Mouse (Mus musculus) cerebellum, adult 2 months (tissue): ENCODE data around the gene Emg1. TPM values are rescaled to one million over a fixed set of nuclear protein-coding genes. Genes with fewer than 3 reads are reported as not detected.

ENCODE experiments used
- DNase-seq, 2 experiments: peaks; one replicate each; pipeline ENCODE4 v3.0.0; 2021
- H3K27ac ChIP-seq: fragments of 200-500 bp; 2 replicates; pipeline ENCODE4 v1.5.1; 2012; ENCODE audit warnings: low read length, control low read depth, inconsistent platforms; ENCODE audit not compliant: insufficient read depth
- H3K27me3 ChIP-seq: fragments of 200-500 bp; 2 replicates; pipeline ENCODE4 v1.6.1; 2012; ENCODE audit warnings: inconsistent platforms, mild to moderate bottlenecking, low read length, moderate library complexity; ENCODE audit not compliant: control insufficient read depth, insufficient read depth
- H3K4me1 ChIP-seq: fragments of 200-500 bp; 2 replicates; pipeline ENCODE4 v1.6.1; 2011; ENCODE audit warnings: low read length; ENCODE audit not compliant: control insufficient read depth, insufficient read depth
- H3K4me3 ChIP-seq: fragments of 200-500 bp; replicated peaks from 2 replicates; pipeline ENCODE3; 2011; ENCODE audit warnings: mild to moderate bottlenecking, low read depth, low read length, control low read depth; ENCODE audit not compliant: insufficient read depth
- CTCF ChIP-seq: fragments of 200-500 bp; IDR thresholded peaks from 2 replicates; pipeline ENCODE4 v1.5.1; 2011; ENCODE audit warnings: low read depth, mild to moderate bottlenecking, control low read depth, low read length, moderate library complexity, borderline replicate concordance; ENCODE audit not compliant: insufficient read depth
- POLR2A ChIP-seq: fragments of 200-500 bp; IDR thresholded peaks from 2 replicates; pipeline ENCODE4 v1.6.1; 2011; ENCODE audit warnings: low read length, control low read depth, borderline replicate concordance; ENCODE audit not compliant: insufficient read depth
- WGBS: fragments of 180-500 bp; shearing (Covaris S2); methylation state at CpG from one replicate; pipeline ENCODE4 v1.1.7; 2018; 5-methylcytosine and 5-hydroxymethylcytosine counted together
- polyA plus RNA-seq: library from polyadenylated mRNA; depleted of rRNA; stranded (reverse); fragments of >200 nt; gene quantifications from 2 replicates; pipeline ENCODE4 v1.2.3, GENCODE M21; 2012; rRNA removed

Gene Emg1
- 93.3 and 101 TPM in 2 replicates for polyA plus RNA-seq

- TF ChIP-seq CTCF: no peak
- peak; percentile 35; the same call in 1 of the 2 replicates for TF ChIP-seq POLR2A
Observed at GRCm38 (mm10) chr6:124711824-124712782, at the start of gene Emg1, which contains the start of gene Phb2. Emg1 (minus strand) TSS chr6:124712178. Phb2 (plus strand) TSS chr6:124712336.

DNA sequence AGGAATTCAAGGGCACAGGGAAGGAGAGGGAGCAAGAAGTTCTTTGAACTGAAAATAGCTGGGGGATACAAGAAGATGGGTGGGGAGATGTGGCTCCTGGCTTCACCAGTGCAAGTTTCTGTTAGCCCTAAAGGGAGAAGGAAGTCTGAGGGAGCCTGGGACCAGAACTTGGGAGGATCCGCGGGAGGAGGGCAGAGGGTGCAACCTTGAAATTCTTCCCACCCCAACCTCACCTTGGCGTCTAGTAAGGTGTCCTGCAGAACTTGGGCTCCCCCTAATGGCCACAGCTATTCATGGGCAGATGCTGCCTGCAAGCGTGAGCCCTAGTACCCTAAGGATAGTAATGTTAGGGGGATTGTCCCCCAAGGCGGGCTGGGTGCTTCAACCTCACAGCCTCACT lies 47.3 kb upstream of the Emg1 start:
- Histone ChIP-seq H3K4me1 (peaks cover 12% of the 10 kb centered on the region), H3K27me3 (no peaks in the 10 kb centered on the region), H3K4me3 (peak overlapping the region; percentile 0), H3K27ac (peak overlapping the region; percentile 31; the same call in 1 of the 2 replicates)
- TF ChIP-seq POLR2A (peak; percentile 40; the same call in 1 of the 2 replicates), CTCF (peak; percentile 92)
- WGBS: 3% methylated on average over 5 of the region's 5 CpGs
- peak; percentile 85 to 86 for DNase-seq

More at GRCm38 (mm10) chr6:124711824-124712782, at the start of gene Emg1, which contains the start of gene Phb2:
- H3K27ac ChIP-seq: peak within 1 kb of the TSS; percentile 77
- under 1% methylated on average over 76 of the region's 76 CpGs for WGBS
- H3K4me3 ChIP-seq: peak within 1 kb of the TSS; percentile 93
- no peaks in the 10 kb centered on the region for H3K27me3 ChIP-seq
- H3K4me1 ChIP-seq: peaks cover 20% of the 10 kb centered on the region
- DNase-seq: peak; percentile 97 to 98

DNA sequence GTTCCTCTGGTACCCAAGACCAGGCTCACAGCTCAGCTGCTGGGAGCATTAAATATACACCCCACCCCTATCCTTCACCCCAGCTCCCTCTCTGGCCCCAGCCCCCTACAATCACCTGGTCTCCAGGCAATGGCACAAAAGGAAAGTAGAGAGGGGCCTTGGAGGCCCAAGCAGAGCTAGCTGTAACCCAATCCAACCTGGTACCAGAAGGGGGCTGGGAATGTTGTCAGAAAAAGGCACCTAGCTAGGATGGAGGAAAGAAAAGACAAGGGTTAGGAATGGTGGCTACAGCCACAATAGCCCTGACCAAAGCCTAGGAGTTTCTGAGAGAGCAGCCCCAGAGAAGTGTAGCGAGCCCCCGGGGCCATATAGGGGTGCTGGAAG lies 46.9 kb upstream of the Emg1 start:
- TF ChIP-seq POLR2A (no peak), CTCF (no peak)
- no peak overlapping the region for H3K4me3 ChIP-seq
- 24% methylated on average over 2 of the region's 2 CpGs for WGBS
- H3K27ac ChIP-seq: peak overlapping the region; percentile 96; the same call in 1 of the 2 replicates
- DNase-seq: peak; percentile 22 to 37
- no peaks in the 10 kb centered on the region for H3K27me3 ChIP-seq
- H3K4me1 ChIP-seq: peaks cover 12% of the 10 kb centered on the region

DNA sequence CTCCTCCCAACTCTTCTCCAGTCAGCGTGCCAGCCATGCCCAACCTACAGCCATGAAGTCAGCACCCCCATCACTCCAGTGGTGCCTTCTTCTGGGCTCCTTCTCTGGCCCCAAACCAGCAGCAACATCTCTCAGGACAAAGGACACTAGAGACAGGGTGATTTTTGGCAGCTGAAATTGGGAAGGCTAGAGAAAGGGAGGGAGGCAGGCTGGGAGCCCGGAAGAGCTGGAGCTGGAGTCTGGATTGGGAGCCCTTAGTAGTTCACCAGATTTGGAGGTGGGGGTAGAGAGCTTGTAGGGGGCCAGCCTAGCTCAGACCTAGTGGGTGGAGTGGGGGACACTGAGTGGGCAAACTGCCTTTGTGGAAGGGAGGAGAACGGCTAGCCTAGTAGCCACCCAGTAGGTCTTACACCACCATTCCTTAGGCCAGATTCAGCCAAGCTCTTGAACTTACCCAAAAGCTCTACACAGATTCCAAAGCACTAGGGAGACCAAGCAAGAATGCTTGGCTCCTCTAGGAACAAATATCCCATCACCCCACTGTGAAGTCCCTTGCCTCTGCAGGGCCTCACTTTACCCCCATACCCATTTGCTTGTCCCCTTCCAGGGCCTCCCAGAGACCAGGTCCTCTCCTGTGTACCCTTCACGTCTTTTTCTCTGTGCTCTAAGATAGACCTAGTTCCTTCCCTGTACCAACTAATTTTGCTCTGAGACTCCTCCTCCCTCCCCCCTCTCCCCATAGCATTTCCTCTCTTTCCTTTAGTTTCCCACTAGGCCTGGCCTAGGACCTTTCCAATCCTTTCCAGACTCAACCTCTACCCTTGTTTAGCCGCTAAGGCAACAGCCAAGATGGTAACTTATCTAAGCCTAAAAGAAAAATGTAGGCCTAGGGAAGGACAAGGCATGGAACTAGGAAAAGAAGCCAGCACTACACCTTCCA lies 46.2 kb upstream of the Emg1 start:
- H3K27me3 ChIP-seq: no peaks in the 10 kb centered on the region
- TF ChIP-seq CTCF (no peak), POLR2A (peak; percentile 32; the same call in 1 of the 2 replicates)
- peak overlapping the region; percentile 96 for H3K27ac ChIP-seq
- WGBS: 6% methylated on average over 5 of the region's 5 CpGs
- H3K4me3 ChIP-seq: peak overlapping the region; percentile 95
- DNase-seq: peak; percentile 80 to 85
- peaks cover 7% of the 10 kb centered on the region for H3K4me1 ChIP-seq

DNA sequence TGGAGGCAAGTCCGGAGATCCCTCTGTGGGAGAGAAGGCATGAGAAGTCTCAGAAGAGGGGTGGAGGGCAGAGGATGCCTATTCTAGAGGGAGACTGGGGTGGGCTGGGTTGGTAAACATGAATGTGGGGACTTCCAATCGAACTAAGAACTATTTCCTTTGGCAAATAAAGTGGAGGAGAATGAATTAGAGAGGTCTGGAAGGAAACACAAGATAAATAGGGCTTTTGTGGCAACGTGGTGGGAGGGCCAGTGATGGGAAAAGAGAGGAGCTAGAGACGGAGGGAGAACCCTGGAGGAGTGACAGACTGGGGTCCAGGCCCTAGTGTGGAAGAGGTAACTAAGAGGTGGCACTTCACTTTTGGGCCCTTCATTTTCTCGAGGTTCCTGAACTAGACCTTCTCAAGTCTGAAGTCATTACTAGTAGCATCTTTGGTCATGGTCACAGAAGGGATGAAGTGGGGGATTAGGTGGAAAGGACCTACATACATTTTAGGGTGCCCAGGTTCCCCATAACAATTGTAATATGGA lies 45.4 kb upstream of the Emg1 start:
- peak overlapping the region; percentile 96 for H3K27ac ChIP-seq
- TF ChIP-seq POLR2A (no peak), CTCF (no peak)
- WGBS: under 1% methylated on average over 5 of the region's 5 CpGs
- DNase-seq: peak in 1 of 2 experiments; percentile 42
- no peaks in the 10 kb centered on the region for H3K27me3 ChIP-seq
- H3K4me3 ChIP-seq: peak overlapping the region; percentile 95
- peaks cover 7% of the 10 kb centered on the region for H3K4me1 ChIP-seq

DNA sequence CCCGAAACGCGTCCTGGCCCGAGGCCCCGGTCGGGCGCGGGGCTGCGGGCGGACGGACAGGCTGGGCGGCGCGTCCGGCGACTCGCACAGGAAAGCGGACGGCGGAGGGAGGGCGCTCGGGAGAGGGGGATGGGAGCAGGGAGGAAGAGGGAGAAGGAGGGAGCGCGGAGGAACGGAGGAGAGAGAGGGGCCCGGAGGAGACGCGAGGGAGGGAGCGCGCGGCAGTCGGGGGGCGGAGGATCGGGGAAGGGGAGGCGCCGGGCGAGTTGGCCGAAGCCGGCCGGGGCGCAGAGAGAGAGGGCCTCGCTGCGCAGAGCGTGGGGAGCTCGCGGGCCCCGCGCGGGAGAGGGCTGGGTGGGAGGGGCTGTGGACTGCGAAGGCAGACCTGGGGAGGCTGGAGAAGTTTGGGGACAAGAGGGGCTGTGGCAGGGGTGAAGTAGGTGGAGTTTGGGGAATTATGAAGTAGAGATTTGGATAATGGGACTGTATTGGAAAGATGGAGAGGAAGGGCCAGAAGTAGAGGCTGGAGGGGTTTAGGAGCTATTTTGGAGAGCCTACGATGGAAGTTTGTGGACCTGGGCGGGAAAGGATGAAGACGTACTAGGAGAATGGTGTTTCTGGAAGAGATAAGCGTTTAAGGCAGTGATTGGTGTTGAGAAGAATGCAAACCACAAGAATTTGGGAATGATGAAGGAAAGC lies 44.8 kb upstream of the Emg1 start:
- under 1% methylated on average over 43 of the region's 54 CpGs for WGBS

More for the DNA sequence above, 44.8 kb upstream of the Emg1 start:
- Histone ChIP-seq H3K27me3 (no peaks in the 10 kb centered on the region), H3K27ac (peak overlapping the region; percentile 96), H3K4me1 (peaks cover 7% of the 10 kb centered on the region), H3K4me3 (peak overlapping the region; percentile 95)
- no peak for TF ChIP-seq CTCF
- TF ChIP-seq POLR2A: peak; percentile 48
- peak; percentile 87 to 88 for DNase-seq
